Mouse (Mus musculus): ENCODE measurements around the gene Gsta4.

DNA sequence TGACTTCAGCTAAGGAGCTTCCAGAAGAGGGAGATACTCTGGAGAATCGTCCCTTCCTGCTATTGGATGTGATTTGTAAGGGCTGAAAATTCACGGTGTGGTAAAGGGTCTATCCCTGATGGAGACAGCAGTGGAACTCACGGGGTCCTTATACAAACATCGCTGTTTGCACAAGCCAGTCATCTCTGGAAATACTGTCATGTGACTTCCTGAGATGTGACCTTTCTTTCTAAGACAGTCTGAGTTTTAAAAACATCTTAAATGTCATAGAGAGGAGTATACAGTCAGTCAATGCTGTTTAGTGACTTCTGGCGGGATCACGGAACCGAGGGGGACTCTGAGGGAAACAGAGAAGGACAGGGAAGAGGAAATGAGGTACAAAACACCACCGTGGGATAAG is 40.0 kb downstream of the Gsta4 start:
- TF ChIP-seq CTCF (IDR thresholded peaks at IDR 0.05; ENCODE audit: borderline replicate concordance, insufficient read depth, low read length) (no peak), POLR2A (IDR thresholded peaks at IDR 0.05; ENCODE audit: low read depth, low read length) (no peak)

All from embryonic fibroblast, embryonic 13.5 days (primary cell).